Mouse (Mus musculus) stomach, postnatal 0 days (tissue): ENCODE measurements around the gene Eef2k.

Experiments
- CTCF ChIP-seq: IDR thresholded peaks from 2 replicates; pipeline ENCODE4 v1.5.1; 2016; ENCODE audit warnings: antibody characterized with exemption, low read depth, mild to moderate bottlenecking, moderate library complexity
- EP300 ChIP-seq: optimal IDR thresholded peaks from 2 replicates; pipeline ENCODE3; 2016; ENCODE audit warnings: antibody characterized with exemption

- no peak for TF ChIP-seq CTCF
- TF ChIP-seq EP300: no peak
Observed at GRCm38 (mm10) chr7:120862626-120863025, 20.0 kb downstream of the Eef2k start.
